Mouse (Mus musculus) thymus, adult 2 months (tissue): Measurements from ENCODE around the gene Sept11. TPM values are rescaled to one million over a fixed set of nuclear protein-coding genes. Genes with fewer than 3 reads are reported as not detected.
A peak's percentile ranks its signal among the peaks of the same experiment; 100 is the strongest.

Experiments used
- DNase-seq: peaks from one replicate; pipeline ENCODE4 v3.0.0; 2021
- H3K27ac ChIP-seq: fragments of 200-500 bp; 2 replicates; pipeline ENCODE4 v1.5.1; 2012; ENCODE audit warnings: low read length, control low read depth; ENCODE audit not compliant: control insufficient read depth, insufficient read depth
- H3K27me3 ChIP-seq: fragments of 200-500 bp; 2 replicates; pipeline ENCODE4 v1.6.1; 2012; ENCODE audit warnings: mild to moderate bottlenecking, low read length, moderate library complexity, mixed read lengths; ENCODE audit not compliant: control insufficient read depth, insufficient read depth
- H3K36me3 ChIP-seq: fragments of 200-500 bp; 2 replicates; pipeline ENCODE4 v1.6.1; 2012; ENCODE audit warnings: mild to moderate bottlenecking, low read length, moderate library complexity; ENCODE audit not compliant: control insufficient read depth, insufficient read depth
- H3K4me1 ChIP-seq: fragments of 200-500 bp; replicated peaks from 2 replicates; pipeline ENCODE4 v1.6.1; 2012; ENCODE audit warnings: low read length; ENCODE audit not compliant: control insufficient read depth, insufficient read depth
- H3K4me3 ChIP-seq: fragments of 200-500 bp; 2 replicates; pipeline ENCODE4 v1.5.1; 2012; ENCODE audit warnings: mild to moderate bottlenecking, low read length, control low read depth, moderate library complexity; ENCODE audit not compliant: control insufficient read depth, insufficient read depth
- CTCF ChIP-seq: fragments of 200-500 bp; IDR thresholded peaks from 2 replicates; pipeline ENCODE4 v1.5.1; 2012; ENCODE audit warnings: mild to moderate bottlenecking, control low read depth, low read length, moderate library complexity, borderline replicate concordance; ENCODE audit not compliant: control insufficient read depth, poor library complexity, insufficient read depth; ENCODE audit errors: extremely low read depth
- POLR2A ChIP-seq: fragments of 200-500 bp; IDR thresholded peaks from 2 replicates; pipeline ENCODE4 v1.6.1; 2012; ENCODE audit warnings: mild to moderate bottlenecking, low read length, control low read depth, moderate library complexity; ENCODE audit not compliant: control insufficient read depth, poor library complexity, insufficient read depth; ENCODE audit errors: extremely low read depth
- WGBS: fragments of 180-500 bp; shearing (Covaris S2); methylation state at CpG from one replicate; pipeline ENCODE4 v1.1.7; 2018; 5-methylcytosine and 5-hydroxymethylcytosine counted together
- polyA plus RNA-seq: library from polyadenylated mRNA; depleted of rRNA; stranded (reverse); fragments of >200 nt; gene quantifications from 2 replicates; pipeline ENCODE4 v1.2.3, GENCODE M21; 2012

The Sept11 gene
- polyA plus RNA-seq, 1 experiment = 39.0 TPM

- TF ChIP-seq CTCF = no peak
- TF ChIP-seq POLR2A = no peak
- DNase-seq = no peak
- H3K4me1 ChIP-seq = peaks cover 27% of the 10 kb centered on the region
- H3K27ac ChIP-seq = no peak overlapping the region
- no peaks in the 10 kb centered on the region for H3K27me3 ChIP-seq
- H3K4me3 ChIP-seq = no peak overlapping the region
- WGBS = 25% methylated on average over 10 of the region's 10 CpGs
- H3K36me3 ChIP-seq = no peaks in the 10 kb centered on the region
Observed at GRCm38 (mm10) chr5:93133445-93134244, 40.4 kb downstream of the Sept11 start.

GRCm38 (mm10) chr5:93135368-93136107 is 42.3 kb downstream of the Sept11 start:
- 0 out of 2 replicates have a peak, but pooled peaks cover 3% of the 10 kb centered on the region for H3K36me3 ChIP-seq
- H3K27me3 ChIP-seq = no peaks in the 10 kb centered on the region
- DNase-seq = no peak
- H3K4me3 ChIP-seq = no peak overlapping the region
- WGBS = 31% methylated on average over 10 of the region's 10 CpGs
- no peak overlapping the region for H3K27ac ChIP-seq
- no peak for TF ChIP-seq CTCF
- no peak for TF ChIP-seq POLR2A
- peaks cover 21% of the 10 kb centered on the region for H3K4me1 ChIP-seq

- Histone ChIP-seq H3K4me3 (no peak overlapping the region), H3K4me1 (peaks cover 21% of the 10 kb centered on the region), H3K36me3 (0 out of 2 replicates have a peak, but pooled peaks cover 5% of the 10 kb centered on the region), H3K27me3 (no peaks in the 10 kb centered on the region), H3K27ac (peak overlapping the region; percentile 71)
- peak; percentile 54 for DNase-seq
- TF ChIP-seq CTCF (no peak), POLR2A (no peak)
- 6% methylated on average over 5 of the region's 5 CpGs for WGBS
Observed at GRCm38 (mm10) chr5:93136956-93137586, 43.8 kb downstream of the Sept11 start.

- Histone ChIP-seq H3K27me3 (no peaks in the 10 kb centered on the region), H3K4me3 (no peak overlapping the region), H3K4me1 (peaks cover 15% of the 10 kb centered on the region), H3K36me3 (0 out of 2 replicates have a peak, but pooled peaks cover 5% of the 10 kb centered on the region), H3K27ac (no peak overlapping the region)
- WGBS = 95% methylated on average over 9 of the region's 9 CpGs
- no peak for DNase-seq
- no peak for TF ChIP-seq CTCF
- no peak for TF ChIP-seq POLR2A
Observed at GRCm38 (mm10) chr5:93139350-93139749, 46.1 kb downstream of the Sept11 start.

GRCm38 (mm10) chr5:93140747-93141146 is 47.5 kb downstream of the Sept11 start:
- TF ChIP-seq CTCF = no peak
- DNase-seq = no peak
- peaks cover 11% of the 10 kb centered on the region for H3K4me1 ChIP-seq
- WGBS = 94% methylated on average over 5 of the region's 5 CpGs
- no peaks in the 10 kb centered on the region for H3K27me3 ChIP-seq
- no peak overlapping the region for H3K27ac ChIP-seq
- H3K4me3 ChIP-seq = no peak overlapping the region
- H3K36me3 ChIP-seq = 0 out of 2 replicates have a peak, but pooled peaks cover 5% of the 10 kb centered on the region

- no peaks in the 10 kb centered on the region for H3K4me1 ChIP-seq
- H3K4me3 ChIP-seq = no peak overlapping the region
- H3K27ac ChIP-seq = no peak overlapping the region
- DNase-seq = no peak
- 87% methylated on average over 12 of the region's 12 CpGs for WGBS
- 0 out of 2 replicates have a peak, but pooled peaks cover 5% of the 10 kb centered on the region for H3K36me3 ChIP-seq
- TF ChIP-seq CTCF (no peak), POLR2A (no peak)
- no peaks in the 10 kb centered on the region for H3K27me3 ChIP-seq
Observed at GRCm38 (mm10) chr5:93143360-93144091, 50.3 kb downstream of the Sept11 start.
